13 mouse cellular contexts compared by ENCODE assay signal in genomic region chr7:144731182-144731896, GRCm38 (mm10). TPM values are rescaled to one million over a fixed set of nuclear protein-coding genes. Genes with fewer than 3 reads are reported as not detected.
DNase-seq lines count a peak whose midpoint lies in the region; ATAC-seq lines count a peak whose summit lies in the region.
"Had no signal": no experiment of that assay in that cellular context is flagged by ENCODE, and none has a peak within 500 bp of the region (broad histone marks: within the 10 kb centered on the region; RNA-seq: fewer than 3 reads in every experiment).

No protein-coding gene starts in this region.

- H3K27ac ChIP-seq in midbrain, embryonic 10.5 days (replicated peaks) = peak overlapping the region; percentile 55; the same call in 1 of the 2 replicates
- no peak overlapping the region for H3K27ac ChIP-seq in midbrain, embryonic 15.5 days
- H3K27ac ChIP-seq in forebrain, embryonic 12.5 days = peak overlapping the region; percentile 63
- peak overlapping the region; percentile 84 for H3K27ac ChIP-seq in liver, embryonic 15.5 days (replicated peaks)
- H3K27ac ChIP-seq: limb, embryonic 15.5 days; midbrain, embryonic 12.5 days; neural tube, embryonic 13.5 days had no signal

- peaks cover 53% of the 10 kb centered on the region for H3K36me3 ChIP-seq in midbrain, embryonic 10.5 days
- no peaks in the 10 kb centered on the region for H3K36me3 ChIP-seq in midbrain, embryonic 15.5 days (replicated peaks)
- H3K36me3 ChIP-seq in forebrain, embryonic 12.5 days (replicated peaks) = no peaks in the 10 kb centered on the region
- H3K36me3 ChIP-seq in liver, embryonic 15.5 days (replicated peaks) = no peaks in the 10 kb centered on the region
- H3K36me3 ChIP-seq: limb, embryonic 15.5 days; midbrain, embryonic 12.5 days; neural tube, embryonic 13.5 days had no signal

- no peak for ATAC-seq in midbrain, embryonic 15.5 days (replicated peaks)
- ATAC-seq in forebrain, embryonic 12.5 days (ENCODE audit: low FRiP score) = no peak
- ATAC-seq in liver, embryonic 15.5 days (ENCODE audit: insufficient read depth) = peak; percentile 90
- ATAC-seq: activated CD4-positive, CD25-positive, alpha-beta regulatory T cell, adult 4 months had no signal

- WGBS in midbrain, embryonic 10.5 days = 70% methylated on average over 9 of the region's 9 CpGs
- WGBS in midbrain, embryonic 15.5 days = 67% methylated on average over 9 of the region's 9 CpGs
- WGBS in forebrain, embryonic 12.5 days = 71% methylated on average over 9 of the region's 9 CpGs
- WGBS in liver, embryonic 15.5 days (ENCODE audit: insufficient replicate concordance) = 7% methylated on average over 9 of the region's 9 CpGs

- peaks cover 33% of the 10 kb centered on the region for H3K4me1 ChIP-seq in midbrain, embryonic 10.5 days
- H3K4me1 ChIP-seq in midbrain, embryonic 15.5 days = no peaks in the 10 kb centered on the region
- H3K4me1 ChIP-seq in forebrain, embryonic 12.5 days = peaks cover 19% of the 10 kb centered on the region; the same call in 1 of the 2 replicates
- peaks cover 52% of the 10 kb centered on the region for H3K4me1 ChIP-seq in liver, embryonic 15.5 days (replicated peaks)
- H3K4me1 ChIP-seq: limb, embryonic 15.5 days had no signal

- H3K9me3 ChIP-seq in midbrain, embryonic 10.5 days (replicated peaks) = no peaks in the 10 kb centered on the region; the same call in 1 of the 2 replicates
- H3K9me3 ChIP-seq in midbrain, embryonic 15.5 days = no peaks in the 10 kb centered on the region
- no peaks in the 10 kb centered on the region for H3K9me3 ChIP-seq in forebrain, embryonic 12.5 days
- H3K9me3 ChIP-seq in liver, embryonic 15.5 days (replicated peaks) = no peaks in the 10 kb centered on the region
- H3K9me3 ChIP-seq: limb, embryonic 15.5 days; midbrain, embryonic 12.5 days; neural tube, embryonic 13.5 days had no signal

- H3K27me3 ChIP-seq in midbrain, embryonic 10.5 days (ENCODE audit: low read depth, poor library complexity, severe bottlenecking) = peaks cover 16% of the 10 kb centered on the region
- H3K27me3 ChIP-seq in midbrain, embryonic 15.5 days (replicated peaks) = no peaks in the 10 kb centered on the region
- peaks cover 6% of the 10 kb centered on the region for H3K27me3 ChIP-seq in forebrain, embryonic 12.5 days
- H3K27me3 ChIP-seq in liver, embryonic 15.5 days = peaks cover 9% of the 10 kb centered on the region

- no peak for DNase-seq in midbrain, embryonic 10.5 days (ENCODE audit: low spot score)
- no peak for DNase-seq in adrenal gland, postnatal 10 days
- DNase-seq in frontal cortex, postnatal 36 days (ENCODE audit: low spot score in 2 of 2) = no peak
- no peak for DNase-seq in cerebellum, adult 11-12 months
- DNase-seq: layer of hippocampus, adult 9-11 months; right cerebral cortex, postnatal 14 days had no signal

- no peak overlapping the region for H3K9ac ChIP-seq in midbrain, embryonic 15.5 days
- H3K9ac ChIP-seq in forebrain, embryonic 12.5 days = no peak overlapping the region
- H3K9ac ChIP-seq in liver, embryonic 15.5 days = peak overlapping the region; percentile 18; the same call in 1 of the 2 replicates
- H3K9ac ChIP-seq: limb, embryonic 15.5 days; midbrain, embryonic 12.5 days; neural tube, embryonic 13.5 days had no signal

- no peak overlapping the region for H3K4me3 ChIP-seq in midbrain, embryonic 10.5 days
- H3K4me3 ChIP-seq in midbrain, embryonic 15.5 days = no peak overlapping the region
- H3K4me3 ChIP-seq in forebrain, embryonic 12.5 days (replicated peaks) = no peak overlapping the region
- H3K4me3 ChIP-seq in liver, embryonic 15.5 days (replicated peaks) = no peak overlapping the region
- H3K4me3 ChIP-seq: limb, embryonic 15.5 days; midbrain, embryonic 12.5 days; neural tube, embryonic 13.5 days had no signal

- no peak overlapping the region for H3K4me2 ChIP-seq in midbrain, embryonic 15.5 days
- H3K4me2 ChIP-seq in forebrain, embryonic 12.5 days = no peak overlapping the region
- H3K4me2 ChIP-seq in liver, embryonic 15.5 days = peak overlapping the region; percentile 50
- H3K4me2 ChIP-seq: limb, embryonic 15.5 days; midbrain, embryonic 12.5 days; neural tube, embryonic 13.5 days had no signal

RNA-seq across cellular contexts. Expression of gene Ano1, which starts 20.4 kb away (rescaled TPM):
- polyA plus RNA-seq in midbrain, embryonic 10.5 days (2016; fragmentation: Nextera tagmentation; extraction: Ambion mirVana) = 29.4 and 41.5 TPM in 2 replicates
- 11.7 and 13.0 TPM in 2 replicates for polyA plus RNA-seq in midbrain, embryonic 15.5 days (2015; fragmentation: Nextera tagmentation; extraction: Ambion mirVana)
- 17.1 and 27.4 TPM in 2 replicates for polyA plus RNA-seq in forebrain, embryonic 12.5 days (2016; fragmentation: Nextera tagmentation; extraction: Ambion mirVana)
- polyA plus RNA-seq in liver, embryonic 15.5 days (2015; fragmentation: Nextera tagmentation; extraction: Ambion mirVana) = 1.4 and 1.5 TPM in 2 replicates
- total RNA-seq in adrenal gland, postnatal 10 days (2021) = 10 to 100 TPM; 34.3 to 37.7 TPM
